Mouse (Mus musculus): ENCODE data around the gene Ptpra. TPM values are rescaled to one million over a fixed set of nuclear protein-coding genes. Genes with fewer than 3 reads are reported as not detected.
"Not testable (repeated sequence)": the region's sequence is repeated elsewhere in the genome, so short reads cannot be mapped to it uniquely, and the experiment has no call there.

Ptpra gene
- polyA plus RNA-seq, 1 experiment from 2014 or later = 102 TPM

GRCm38 (mm10) chr2:130491162-130491561, 41.1 kb downstream of the Ptpra start:
- Histone ChIP-seq H3K4me2 (replicated peaks; ENCODE audit: low read depth, low read length) (no peak overlapping the region), H3K27ac (ENCODE audit: low read depth, low read length) (peak overlapping the region; percentile 47; the same call in 1 of the 2 replicates), H3K27me3 (ENCODE audit: control insufficient read depth, insufficient read depth, low read length) (no peaks in the 10 kb centered on the region), H3K9me3 (ENCODE audit: control insufficient read depth, low read length) (no peaks in the 10 kb centered on the region), H3K9ac (ENCODE audit: low read depth, low read length) (no peak overlapping the region), H3K4me3 (ENCODE audit: low read depth, low read length) (no peak overlapping the region), H3K36me3 (ENCODE audit: control insufficient read depth, insufficient read depth, low read length) (no peaks in the 10 kb centered on the region), H3K4me1 (replicated peaks; ENCODE audit: control insufficient read depth, insufficient read depth, low read length) (no peaks in the 10 kb centered on the region; the same call in 1 of the 2 replicates)
- WGBS = 29% methylated on average over 4 of the region's 4 CpGs
- DNase-seq (ENCODE audit: low spot score) = peak; percentile 35
- ATAC-seq (ENCODE audit: low FRiP score) = peak; percentile 75; the same call in 1 of the 2 replicates

- H3K4me2 ChIP-seq (replicated peaks; ENCODE audit: low read depth, low read length) = no peak overlapping the region
- H3K36me3 ChIP-seq (ENCODE audit: control insufficient read depth, insufficient read depth, low read length) = no peaks in the 10 kb centered on the region
- no peaks in the 10 kb centered on the region for H3K27me3 ChIP-seq (ENCODE audit: control insufficient read depth, insufficient read depth, low read length)
- no peaks in the 10 kb centered on the region; the same call in 1 of the 2 replicates for H3K4me1 ChIP-seq (replicated peaks; ENCODE audit: control insufficient read depth, insufficient read depth, low read length)
- H3K9ac ChIP-seq (ENCODE audit: low read depth, low read length) = no peak overlapping the region
- peak; percentile 76 for DNase-seq (ENCODE audit: low spot score)
- WGBS = 12% methylated on average over 7 of the region's 7 CpGs
- no peak overlapping the region for H3K4me3 ChIP-seq (ENCODE audit: low read depth, low read length)
- ATAC-seq (ENCODE audit: low FRiP score) = peak; percentile 84
- no peaks in the 10 kb centered on the region for H3K9me3 ChIP-seq (ENCODE audit: control insufficient read depth, low read length)
- H3K27ac ChIP-seq (ENCODE audit: low read depth, low read length) = peak overlapping the region; percentile 47; the same call in 1 of the 2 replicates
These were observed 41.5 kb downstream of the Ptpra start for GRCm38 (mm10) chr2:130491587-130491986.

- WGBS = 87% methylated on average over 4 of the region's 4 CpGs
- not testable (repeated sequence) for H3K27ac ChIP-seq (ENCODE audit: low read depth, low read length); H3K27me3 ChIP-seq (ENCODE audit: control insufficient read depth, insufficient read depth, low read length); H3K4me3 ChIP-seq (ENCODE audit: low read depth, low read length); DNase-seq (ENCODE audit: low spot score); H3K9ac ChIP-seq (ENCODE audit: low read depth, low read length); H3K4me2 ChIP-seq (replicated peaks; ENCODE audit: low read depth, low read length); H3K9me3 ChIP-seq (ENCODE audit: control insufficient read depth, low read length); H3K4me1 ChIP-seq (replicated peaks; ENCODE audit: control insufficient read depth, insufficient read depth, low read length); ATAC-seq (ENCODE audit: low FRiP score); H3K36me3 ChIP-seq (ENCODE audit: control insufficient read depth, insufficient read depth, low read length)
These were observed 45.0 kb downstream of the Ptpra start for GRCm38 (mm10) chr2:130495114-130495513.

GRCm38 (mm10) chr2:130496037-130496436, 46.0 kb downstream of the Ptpra start:
- Histone ChIP-seq H3K27ac (ENCODE audit: low read depth, low read length) (no peak overlapping the region), H3K36me3 (ENCODE audit: control insufficient read depth, insufficient read depth, low read length) (no peaks in the 10 kb centered on the region), H3K4me2 (replicated peaks; ENCODE audit: low read depth, low read length) (no peak overlapping the region), H3K4me3 (ENCODE audit: low read depth, low read length) (no peak overlapping the region), H3K27me3 (ENCODE audit: control insufficient read depth, insufficient read depth, low read length) (no peaks in the 10 kb centered on the region), H3K9me3 (ENCODE audit: control insufficient read depth, low read length) (no peaks in the 10 kb centered on the region), H3K4me1 (replicated peaks; ENCODE audit: control insufficient read depth, insufficient read depth, low read length) (no peaks in the 10 kb centered on the region; the same call in 1 of the 2 replicates), H3K9ac (ENCODE audit: low read depth, low read length) (no peak overlapping the region)
- DNase-seq (ENCODE audit: low spot score) (peak; percentile 37), ATAC-seq (ENCODE audit: low FRiP score) (peak; percentile 74)
- 29% methylated on average over 6 of the region's 6 CpGs for WGBS

GRCm38 (mm10) chr2:130496931-130497330, 46.9 kb downstream of the Ptpra start:
- no peak for DNase-seq (ENCODE audit: low spot score)
- Histone ChIP-seq H3K27me3 (ENCODE audit: control insufficient read depth, insufficient read depth, low read length) (no peaks in the 10 kb centered on the region), H3K9ac (ENCODE audit: low read depth, low read length) (no peak overlapping the region), H3K9me3 (ENCODE audit: control insufficient read depth, low read length) (no peaks in the 10 kb centered on the region), H3K4me2 (replicated peaks; ENCODE audit: low read depth, low read length) (no peak overlapping the region), H3K27ac (ENCODE audit: low read depth, low read length) (no peak overlapping the region), H3K4me1 (replicated peaks; ENCODE audit: control insufficient read depth, insufficient read depth, low read length) (no peaks in the 10 kb centered on the region; the same call in 1 of the 2 replicates), H3K4me3 (ENCODE audit: low read depth, low read length) (no peak overlapping the region), H3K36me3 (ENCODE audit: control insufficient read depth, insufficient read depth, low read length) (no peaks in the 10 kb centered on the region)
- WGBS = 50% methylated on average over 4 of the region's 4 CpGs
- no peak for ATAC-seq (ENCODE audit: low FRiP score)

GRCm38 (mm10) chr2:130499546-130499945, 49.5 kb downstream of the Ptpra start:
- Histone ChIP-seq H3K4me3 (ENCODE audit: low read depth, low read length) (no peak overlapping the region), H3K27ac (ENCODE audit: low read depth, low read length) (no peak overlapping the region), H3K4me2 (replicated peaks; ENCODE audit: low read depth, low read length) (no peak overlapping the region), H3K9ac (ENCODE audit: low read depth, low read length) (no peak overlapping the region), H3K9me3 (ENCODE audit: control insufficient read depth, low read length) (no peaks in the 10 kb centered on the region), H3K4me1 (replicated peaks; ENCODE audit: control insufficient read depth, insufficient read depth, low read length) (no peaks in the 10 kb centered on the region), H3K27me3 (ENCODE audit: control insufficient read depth, insufficient read depth, low read length) (no peaks in the 10 kb centered on the region), H3K36me3 (ENCODE audit: control insufficient read depth, insufficient read depth, low read length) (no peaks in the 10 kb centered on the region)
- ATAC-seq (ENCODE audit: low FRiP score) (no peak), DNase-seq (ENCODE audit: low spot score) (no peak)
- 89% methylated on average over 3 of the region's 3 CpGs for WGBS

- no peak overlapping the region for H3K27ac ChIP-seq (ENCODE audit: low read depth, low read length)
- H3K36me3 ChIP-seq (ENCODE audit: control insufficient read depth, insufficient read depth, low read length) = no peaks in the 10 kb centered on the region
- no peaks in the 10 kb centered on the region for H3K27me3 ChIP-seq (ENCODE audit: control insufficient read depth, insufficient read depth, low read length)
- no peak overlapping the region for H3K9ac ChIP-seq (ENCODE audit: low read depth, low read length)
- ATAC-seq (ENCODE audit: low FRiP score) = no peak
- H3K4me3 ChIP-seq (ENCODE audit: low read depth, low read length) = no peak overlapping the region
- no peak overlapping the region for H3K4me2 ChIP-seq (replicated peaks; ENCODE audit: low read depth, low read length)
- H3K9me3 ChIP-seq (ENCODE audit: control insufficient read depth, low read length) = no peaks in the 10 kb centered on the region
- WGBS = 84% methylated on average over 2 of the region's 2 CpGs
- no peaks in the 10 kb centered on the region for H3K4me1 ChIP-seq (replicated peaks; ENCODE audit: control insufficient read depth, insufficient read depth, low read length)
- no peak for DNase-seq (ENCODE audit: low spot score)
These were observed 51.5 kb downstream of the Ptpra start for GRCm38 (mm10) chr2:130501556-130501955.

- over 99% methylated on average over 4 of the region's 5 CpGs for WGBS
- not testable (repeated sequence) for ATAC-seq (ENCODE audit: low FRiP score); H3K27ac ChIP-seq (ENCODE audit: low read depth, low read length); H3K27me3 ChIP-seq (ENCODE audit: control insufficient read depth, insufficient read depth, low read length); H3K4me3 ChIP-seq (ENCODE audit: low read depth, low read length); H3K9ac ChIP-seq (ENCODE audit: low read depth, low read length); H3K9me3 ChIP-seq (ENCODE audit: control insufficient read depth, low read length); H3K36me3 ChIP-seq (ENCODE audit: control insufficient read depth, insufficient read depth, low read length); DNase-seq (ENCODE audit: low spot score); H3K4me1 ChIP-seq (replicated peaks; ENCODE audit: control insufficient read depth, insufficient read depth, low read length); H3K4me2 ChIP-seq (replicated peaks; ENCODE audit: low read depth, low read length)
These were observed 61.5 kb downstream of the Ptpra start for GRCm38 (mm10) chr2:130511616-130512015.

GRCm38 (mm10) chr2:130513907-130514306, 63.8 kb downstream of the Ptpra start:
- WGBS = 95% methylated on average over 8 of the region's 8 CpGs
- Histone ChIP-seq H3K36me3 (ENCODE audit: control insufficient read depth, insufficient read depth, low read length) (0 out of 2 replicates have a peak, but pooled peaks cover 2% of the 10 kb centered on the region), H3K27ac (ENCODE audit: low read depth, low read length) (no peak overlapping the region), H3K4me3 (ENCODE audit: low read depth, low read length) (no peak overlapping the region), H3K4me1 (replicated peaks; ENCODE audit: control insufficient read depth, insufficient read depth, low read length) (no peaks in the 10 kb centered on the region), H3K4me2 (replicated peaks; ENCODE audit: low read depth, low read length) (no peak overlapping the region), H3K27me3 (ENCODE audit: control insufficient read depth, insufficient read depth, low read length) (no peaks in the 10 kb centered on the region), H3K9me3 (ENCODE audit: control insufficient read depth, low read length) (no peaks in the 10 kb centered on the region), H3K9ac (ENCODE audit: low read depth, low read length) (no peak overlapping the region)
- ATAC-seq (ENCODE audit: low FRiP score) (no peak), DNase-seq (ENCODE audit: low spot score) (no peak)

All from hindbrain, embryonic 11.5 days (tissue).